Mouse (Mus musculus): ENCODE measurements around the gene Ccdc9.

DNA sequence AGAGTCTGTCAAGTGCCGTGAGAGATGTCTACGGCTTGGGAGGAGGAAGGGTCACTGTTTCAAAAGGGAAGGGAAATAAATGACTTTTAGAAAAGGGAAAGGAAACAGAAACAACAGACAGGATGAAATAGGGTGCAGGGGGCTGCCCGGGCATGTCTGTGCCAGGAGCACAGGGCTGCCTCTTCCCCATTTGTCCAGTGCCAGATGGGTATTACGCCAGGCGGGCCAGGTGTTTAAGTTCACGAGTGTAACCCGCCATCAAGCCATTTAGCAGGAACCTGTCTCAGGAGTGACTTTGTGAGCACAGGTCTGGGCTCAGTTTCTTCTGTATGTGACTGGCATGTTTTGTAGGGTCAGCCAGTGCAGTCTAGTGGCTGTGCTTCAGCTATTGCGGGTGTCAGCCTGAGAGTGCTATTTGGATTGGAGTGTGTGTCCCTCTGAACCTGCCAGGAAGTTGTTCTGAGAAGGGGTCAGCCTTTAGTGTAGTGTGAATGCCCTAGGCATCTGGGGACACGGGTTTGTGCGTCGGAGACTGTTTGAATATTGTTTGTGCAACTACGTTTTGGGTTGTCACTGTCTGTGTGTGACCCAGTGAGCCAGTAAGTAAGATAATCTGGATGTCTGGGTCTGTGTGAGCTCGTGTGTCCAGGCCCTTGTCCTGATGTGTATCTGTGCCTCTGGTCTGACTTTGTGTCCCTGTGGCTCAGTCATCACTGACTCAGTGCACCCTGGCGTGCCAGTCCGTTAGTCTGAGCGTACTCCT lies 22.1 kb upstream of the Ccdc9 start:
- TF ChIP-seq CTCF (IDR thresholded peaks at IDR 0.05; ENCODE audit: extremely low read depth, insufficient read length, insufficient replicate concordance, low read depth, low read length) (no peak), POLR2A (IDR thresholded peaks at IDR 0.05; ENCODE audit: low read depth, low read length) (no peak)
